Mouse (Mus musculus): ENCODE results near the gene Higd1a.

Higd1a gene

GRCm38 (mm10) chr9:121858153-121858488 lies at the start of gene Higd1a:
TSS of gene Higd1a (minus strand) at chr9:121858362.
- no peak for DNase-seq (ENCODE audit: low spot score)

- DNase-seq (ENCODE audit: low spot score), result no peak
Measured at GRCm38 (mm10) chr9:121907356-121908070, 49.4 kb upstream of the Higd1a start.

DNA sequence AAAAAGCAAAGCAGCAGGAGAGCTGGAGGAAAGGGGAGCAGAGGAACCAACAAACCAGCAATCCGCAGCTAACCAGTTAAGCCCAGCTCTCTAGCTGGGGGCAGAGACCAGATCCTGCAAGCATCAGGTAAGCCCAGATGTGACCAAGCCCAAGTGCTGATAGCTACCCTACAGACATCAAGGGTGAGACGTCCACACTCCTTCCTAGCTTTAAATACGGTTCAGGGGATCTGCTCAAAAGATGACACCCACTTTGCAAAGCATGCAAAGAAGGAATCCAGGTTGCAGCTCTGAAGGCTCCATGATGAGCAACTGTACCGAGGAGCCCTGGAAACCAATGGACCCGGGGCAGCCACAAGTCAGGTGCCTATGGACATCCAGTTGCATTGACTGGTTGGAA lies 48.3 kb upstream of the Higd1a start:
- no peak for DNase-seq (ENCODE audit: low spot score)

GRCm38 (mm10) chr9:121905556-121906185 lies 47.5 kb upstream of the Higd1a start:
- DNase-seq (ENCODE audit: low spot score), result no peak

GRCm38 (mm10) chr9:121904946-121905345 lies 46.8 kb upstream of the Higd1a start:
- no peak for DNase-seq (ENCODE audit: low spot score)

DNA sequence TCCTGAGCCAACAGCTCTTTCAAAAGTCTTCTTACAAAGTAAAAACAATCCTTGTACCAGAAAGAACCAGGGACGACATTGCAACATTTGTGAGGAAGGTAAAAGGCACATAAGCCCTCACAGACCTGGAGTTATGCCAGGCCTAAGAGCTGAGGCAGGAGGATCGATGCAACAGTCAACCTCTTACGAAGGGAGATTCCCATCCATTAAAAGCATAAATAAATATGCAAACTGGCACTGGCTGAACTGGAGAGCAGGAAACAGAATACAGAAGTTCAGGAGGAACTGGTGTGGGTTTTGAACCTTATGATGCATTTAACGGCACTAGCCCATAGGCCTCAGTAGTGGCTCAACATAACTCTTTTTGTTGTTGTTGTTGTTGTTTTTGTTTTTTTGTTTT lies 46.2 kb upstream of the Higd1a start:
- no peak for DNase-seq (ENCODE audit: low spot score)

GRCm38 (mm10) chr9:121903476-121904305 lies 45.5 kb upstream of the Higd1a start:
- DNase-seq (ENCODE audit: low spot score), result no peak

DNA sequence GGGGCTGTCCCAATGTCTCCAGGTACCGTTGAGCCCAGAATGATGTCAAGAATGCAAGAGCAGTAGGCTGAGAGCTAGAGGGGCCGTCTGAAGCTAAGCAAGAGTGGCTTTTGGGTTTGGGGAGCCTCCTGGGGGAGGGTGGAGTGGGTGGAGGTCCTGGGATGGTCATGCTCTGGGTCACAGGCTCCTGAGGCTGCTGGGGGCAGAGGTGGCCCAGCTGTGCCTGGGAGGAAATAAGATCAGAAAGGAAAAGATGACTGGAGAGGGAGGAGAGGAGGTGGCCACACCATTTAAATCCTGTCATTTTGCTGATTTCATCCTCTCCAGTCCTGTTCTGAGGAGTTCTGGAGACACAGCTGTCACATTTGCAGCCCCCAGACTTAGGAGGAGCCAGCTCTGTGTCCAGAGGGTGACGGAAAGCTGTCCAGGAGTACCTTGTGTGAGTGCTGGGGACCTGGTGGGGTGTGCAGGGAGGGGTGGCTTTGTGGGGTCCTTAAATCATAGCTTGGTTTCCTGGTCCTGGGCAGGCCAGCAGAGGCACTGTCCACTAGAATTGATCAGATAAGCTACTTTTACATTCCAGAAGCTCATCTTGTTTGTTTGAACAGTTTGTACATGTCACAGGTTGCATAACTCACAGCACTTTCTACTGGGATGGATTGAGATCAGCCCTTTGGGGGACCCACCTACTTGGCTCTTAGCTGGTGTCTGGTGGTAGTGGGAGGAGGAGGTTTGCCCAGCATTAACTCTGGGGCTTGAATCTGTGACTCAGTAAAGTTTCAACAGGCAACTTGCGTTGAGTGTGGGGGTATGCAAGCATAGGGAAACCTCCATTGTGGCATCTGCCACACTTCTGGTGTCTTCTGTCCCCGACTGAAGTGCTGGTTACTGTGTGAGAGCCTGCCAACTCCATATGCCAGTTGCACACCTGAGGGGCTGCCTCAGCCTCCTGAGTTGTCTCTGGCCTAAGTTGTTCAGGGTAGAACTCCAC lies 43.8 kb upstream of the Higd1a start:
- no peak for DNase-seq (ENCODE audit: low spot score)

DNA sequence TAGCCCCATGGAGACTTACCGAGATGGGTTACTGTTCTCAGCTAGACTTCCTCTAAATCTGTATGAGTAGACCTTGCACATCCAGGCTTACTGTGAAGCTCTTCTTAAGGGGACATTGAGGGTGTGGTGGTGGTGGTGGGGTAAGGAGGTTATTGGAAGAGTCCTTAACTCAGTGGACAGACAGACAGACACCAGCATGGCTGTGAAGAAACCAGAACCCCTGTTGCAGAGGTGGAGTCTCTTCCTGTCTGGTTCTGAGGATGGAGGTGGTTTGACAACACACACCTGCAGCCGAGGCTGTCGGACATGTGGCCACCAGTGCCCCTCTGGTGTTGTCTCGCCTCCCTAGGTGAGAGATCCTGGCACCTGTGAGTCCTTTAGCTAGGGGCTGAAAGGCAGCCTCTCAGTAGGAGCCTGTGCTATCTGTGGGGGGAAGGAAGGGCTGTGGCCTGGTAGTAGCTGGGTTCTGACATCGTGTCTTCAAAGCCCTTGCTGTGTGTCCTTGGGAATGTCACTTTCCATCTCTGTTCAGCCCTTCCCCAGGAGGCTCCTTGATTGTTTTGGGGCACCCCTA lies 42.2 kb upstream of the Higd1a start:
- no peak for DNase-seq (ENCODE audit: low spot score)

GRCm38 (mm10) chr9:121899306-121899705 lies 41.1 kb upstream of the Higd1a start:
- no peak for DNase-seq (ENCODE audit: low spot score)

DNA sequence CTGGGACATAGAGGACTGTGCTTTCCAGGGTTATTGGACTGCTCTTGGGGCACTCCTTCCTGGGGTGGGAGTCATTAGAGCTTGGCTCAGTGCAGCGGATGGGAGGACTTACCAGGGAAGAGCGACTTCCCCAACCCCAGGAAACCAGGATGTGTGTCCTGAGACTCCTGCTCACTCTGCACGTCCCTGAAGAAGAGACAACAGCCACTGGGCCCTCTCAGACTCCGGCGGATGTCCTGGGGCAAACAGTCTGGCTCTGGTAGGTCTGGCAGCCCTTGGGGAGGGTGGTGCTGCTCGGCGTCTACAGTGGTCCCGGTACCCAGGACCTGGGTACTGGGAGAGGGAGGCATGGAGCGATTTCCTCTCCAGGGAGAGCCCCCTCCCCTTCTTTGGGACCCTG lies 40.1 kb upstream of the Higd1a start, which contains the start of gene Ackr2:
TSS of gene Ackr2 (plus strand) at position 111 of the 400 bp plus-strand sequence.
- DNase-seq (ENCODE audit: low spot score), result no peak

DNA sequence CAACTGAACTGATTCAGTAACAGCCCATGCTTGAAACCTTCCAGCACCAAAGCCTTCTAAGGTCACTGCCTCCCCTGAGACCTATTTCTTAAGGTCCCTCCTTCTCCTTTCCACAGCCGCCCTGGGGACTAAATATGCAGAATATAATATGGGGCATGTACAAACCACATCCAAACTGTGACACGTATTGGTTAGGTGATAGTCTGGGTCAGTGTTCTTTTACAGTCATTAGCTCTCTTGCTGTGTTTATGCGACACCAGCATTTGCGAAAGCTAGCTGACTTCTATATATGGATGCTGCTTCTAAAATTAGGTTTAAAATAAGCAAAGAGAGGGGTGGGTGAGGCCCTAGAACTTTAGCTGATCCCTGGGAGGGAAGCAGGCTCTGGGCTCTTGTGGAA lies 38.7 kb upstream of the Higd1a start:
- no peak for DNase-seq (ENCODE audit: low spot score)

DNA sequence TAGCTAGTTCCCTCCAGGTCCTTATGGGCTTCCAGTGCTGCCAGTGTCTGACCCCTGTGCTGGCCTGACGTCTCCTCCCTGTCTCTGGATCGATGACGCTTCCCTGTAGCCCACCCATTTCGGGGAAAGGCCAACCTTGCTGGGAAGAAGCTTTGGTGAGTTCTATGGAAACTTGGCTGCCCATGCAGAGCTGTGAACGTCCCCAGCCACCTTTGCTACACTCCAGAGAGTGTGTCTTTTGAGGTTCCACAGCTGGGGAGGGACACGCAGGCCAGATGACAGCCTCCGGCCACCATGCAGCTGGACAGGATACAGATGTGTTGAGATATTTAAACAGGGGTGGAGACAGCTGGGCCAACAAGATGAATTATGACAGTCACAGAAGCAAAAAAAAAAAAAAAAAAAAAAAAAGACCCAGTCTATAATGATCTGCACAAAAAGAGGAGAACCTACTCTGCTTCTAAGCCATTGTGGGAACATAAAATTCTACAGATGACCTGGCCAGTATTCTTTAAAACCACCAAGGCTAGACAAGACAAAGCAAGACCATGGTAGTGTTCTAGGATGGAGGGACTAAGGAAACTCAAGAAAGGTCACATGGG lies 37.3 kb upstream of the Higd1a start:
- no peak for DNase-seq (ENCODE audit: low spot score)

- no peak for DNase-seq (ENCODE audit: low spot score)
Measured at GRCm38 (mm10) chr9:121894447-121894846, 36.3 kb upstream of the Higd1a start.

GRCm38 (mm10) chr9:121892057-121892687 lies 34.0 kb upstream of the Higd1a start:
- no peak for DNase-seq (ENCODE audit: low spot score)

DNA sequence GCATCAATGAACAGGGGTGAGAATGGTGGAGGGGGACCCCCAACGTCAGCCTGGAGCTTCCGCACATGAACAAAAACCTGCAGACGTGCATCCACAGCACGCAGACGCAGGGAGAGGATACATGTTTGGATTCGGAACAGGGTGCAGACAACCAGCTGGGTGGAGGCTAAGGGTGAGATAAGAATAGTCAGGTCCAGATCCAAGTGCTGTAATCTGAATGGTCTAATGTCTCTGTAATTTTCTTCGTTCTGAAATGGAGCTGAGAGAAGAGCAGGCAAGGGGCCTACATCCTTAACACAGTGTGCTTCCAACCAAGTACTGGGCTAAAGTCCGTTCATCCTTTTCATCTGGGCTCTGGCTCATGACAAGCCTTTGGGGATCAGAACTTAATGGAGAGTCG lies 33.1 kb upstream of the Higd1a start:
- DNase-seq (ENCODE audit: low spot score), result no peak

DNA sequence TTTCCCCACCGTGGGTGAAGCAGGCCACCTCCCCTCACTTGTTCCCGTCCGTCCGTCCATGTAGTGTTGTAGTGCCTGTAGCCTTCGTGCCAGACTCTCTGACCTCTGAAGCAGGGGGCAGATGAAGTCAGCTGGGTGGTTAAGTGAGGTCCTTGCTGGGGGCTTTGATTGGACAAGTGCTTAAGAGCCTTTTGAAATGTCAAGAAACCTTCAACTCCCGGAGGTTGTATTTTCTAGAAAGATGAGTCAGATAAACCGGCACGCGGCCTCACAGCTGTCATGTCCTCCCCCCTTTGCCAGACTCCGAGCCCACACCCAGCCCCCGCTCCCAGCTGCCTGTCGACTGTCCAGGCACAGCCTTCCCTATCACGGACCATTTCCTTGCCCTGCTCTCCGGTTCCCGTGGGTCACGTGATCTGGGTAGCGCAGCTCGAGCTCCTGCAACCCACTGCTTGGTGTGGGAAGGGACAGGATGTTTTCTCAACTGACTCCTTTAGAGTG lies 32.3 kb upstream of the Higd1a start:
- peak; percentile 77 for DNase-seq (ENCODE audit: low spot score)

DNA sequence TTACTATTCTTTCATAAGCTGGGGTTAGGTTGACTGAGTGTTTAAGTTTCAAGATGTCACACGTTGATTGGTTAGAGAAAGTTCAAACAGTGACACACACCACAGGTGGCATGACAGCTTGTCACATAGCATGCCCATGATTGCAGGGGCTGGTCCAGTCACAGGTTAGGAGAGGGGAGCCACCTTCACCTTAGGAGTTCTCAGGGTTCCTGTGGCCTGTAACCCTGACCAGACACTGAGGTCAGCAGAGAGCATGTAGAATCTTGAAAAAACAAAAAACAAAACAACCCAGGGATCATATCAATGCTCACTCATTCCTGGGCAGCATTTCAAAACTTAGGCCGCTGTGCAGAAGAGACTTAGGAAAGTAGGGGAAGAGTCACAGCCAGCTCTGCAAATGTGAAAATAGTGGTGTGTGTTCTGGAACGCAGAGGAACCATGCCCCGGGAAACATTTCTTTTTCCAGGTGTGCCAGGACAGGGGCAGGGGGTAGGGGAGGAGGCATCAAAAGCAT lies 31.8 kb upstream of the Higd1a start:
- no peak for DNase-seq (ENCODE audit: low spot score)

- DNase-seq (ENCODE audit: low spot score), result no peak
Measured at GRCm38 (mm10) chr9:121882015-121882457, 23.9 kb upstream of the Higd1a start.

DNA sequence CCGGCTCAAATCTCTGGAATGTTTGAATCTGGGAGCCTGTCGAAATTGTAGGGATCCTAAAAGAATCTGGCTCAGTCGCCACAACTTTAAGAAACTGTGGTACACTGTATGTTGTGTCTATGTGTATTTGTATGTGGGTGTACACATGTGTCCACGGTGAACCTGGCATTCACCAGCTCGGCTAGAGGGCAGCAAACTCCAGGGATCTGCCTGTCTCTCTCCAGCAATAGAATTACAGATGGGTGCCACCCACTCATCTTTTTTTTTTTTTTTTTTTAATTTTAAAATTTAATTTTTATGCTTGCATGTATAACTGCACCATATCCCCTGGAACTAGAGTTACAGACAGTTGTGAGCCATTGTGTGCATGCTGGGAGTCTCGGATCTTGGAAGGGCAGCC lies 23.1 kb upstream of the Higd1a start:
- DNase-seq (ENCODE audit: low spot score), result no peak
